Mouse (Mus musculus) CH12.LX (cell line): ENCODE data around the gene Luzp1. TPM values are rescaled to one million over a fixed set of nuclear protein-coding genes. Genes with fewer than 3 reads are reported as not detected.

Source experiments
- DNase-seq: peaks from one replicate; pipeline ENCODE4 v3.0.0-alpha.2; 2013; ENCODE audit errors: extremely low read depth
- H3K27ac ChIP-seq: 2 replicates; pipeline ENCODE4 v1.5.1; 2012; ENCODE audit warnings: low read depth, mild to moderate bottlenecking, control low read depth, moderate library complexity; ENCODE audit not compliant: insufficient read depth
- H3K27me3 ChIP-seq: replicated peaks from 2 replicates; pipeline ENCODE3; 2012; ENCODE audit warnings: inconsistent platforms
- H3K36me3 ChIP-seq, 2 experiments: replicated peaks in 1 of 2; 2 replicates each; pipeline versions ENCODE3 to v1.6.1; 2012; ENCODE audit warnings: inconsistent platforms in 1 of 2, low read length in 1 of 2, mild to moderate bottlenecking in 1 of 2, mixed read lengths in 1 of 2, moderate library complexity in 1 of 2; ENCODE audit not compliant: control insufficient read depth in 1 of 2, insufficient read depth in 1 of 2
- H3K4me1 ChIP-seq, 2 experiments: 2 replicates each; pipeline ENCODE4 v1.6.1; 2012; ENCODE audit warnings: inconsistent platforms in 1 of 2, moderate library complexity in 1 of 2; ENCODE audit not compliant: insufficient read depth in 2 of 2, control insufficient read depth in 1 of 2
- H3K4me2 ChIP-seq: 2 replicates; pipeline ENCODE4 v1.6.1; 2012; ENCODE audit warnings: low read depth, mild to moderate bottlenecking, control low read depth; ENCODE audit not compliant: poor library complexity, insufficient read depth, severe bottlenecking
- H3K4me3 ChIP-seq, 3 experiments: fragments of 150-350 bp in 1 of 3; sonication (generic) in 1 of 3; replicated peaks in 1 of 3; 2 replicates each; pipeline versions ENCODE3 to v1.5.1; 2011 to 2012; ENCODE audit warnings: low read depth in 2 of 3, low read length in 2 of 3, mild to moderate bottlenecking in 2 of 3, moderate library complexity in 2 of 3, control low read depth in 1 of 3, improper control_type of control experiment in 1 of 3, inconsistent platforms in 1 of 3, mixed read lengths in 1 of 3; ENCODE audit not compliant: poor library complexity in 1 of 3
- H3K79me2 ChIP-seq: replicated peaks from 2 replicates; pipeline ENCODE4 v1.6.1; 2012; ENCODE audit warnings: mild to moderate bottlenecking, moderate library complexity; ENCODE audit not compliant: control insufficient read depth, poor library complexity, insufficient read depth, severe bottlenecking; ENCODE audit errors: extremely low read depth
- H3K9ac ChIP-seq: 2 replicates; pipeline ENCODE4 v1.6.1; 2012; ENCODE audit warnings: low read depth, mild to moderate bottlenecking, control low read depth, moderate library complexity; ENCODE audit not compliant: insufficient read depth
- H3K9me3 ChIP-seq: replicated peaks from 2 replicates; pipeline ENCODE3; 2012; ENCODE audit warnings: low read length, inconsistent platforms, mixed read lengths
- BHLHE40 ChIP-seq: IDR thresholded peaks from 2 replicates; pipeline ENCODE4 v1.6.1; 2011; ENCODE audit warnings: mild to moderate bottlenecking, low read depth, low read length, improper control_type of control experiment
- CHD1 ChIP-seq: IDR thresholded peaks from 2 replicates; pipeline ENCODE4 v1.6.1; 2012; ENCODE audit warnings: low read depth, low read length, improper control_type of control experiment, inconsistent platforms
- CTCF ChIP-seq, 2 experiments: IDR thresholded peaks in 1 of 2; conservative IDR thresholded peaks in 1 of 2; 2 replicates each; pipeline ENCODE4 v1.5.1; 2011 to 2012; ENCODE audit warnings: low read depth in 2 of 2, low read length in 2 of 2, improper control_type of control experiment in 1 of 2, inconsistent platforms in 1 of 2, mild to moderate bottlenecking in 1 of 2, moderate library complexity in 1 of 2
- ELF1 ChIP-seq: IDR thresholded peaks from 2 replicates; pipeline ENCODE4 v1.6.1; 2014; ENCODE audit warnings: low read depth, mild to moderate bottlenecking, inconsistent platforms, low read length, improper control_type of control experiment
- ETS1 ChIP-seq: conservative IDR thresholded peaks from 2 replicates; pipeline ENCODE4 v1.6.1; 2012; ENCODE audit warnings: low read depth, mild to moderate bottlenecking, inconsistent platforms, low read length, improper control_type of control experiment, moderate library complexity
- GABPA ChIP-seq: IDR thresholded peaks from 2 replicates; pipeline ENCODE4 v1.6.1; 2012; ENCODE audit warnings: low read depth, low read length, improper control_type of control experiment, inconsistent platforms; ENCODE audit not compliant: insufficient replicate concordance
- HCFC1 ChIP-seq: IDR thresholded peaks from 2 replicates; pipeline ENCODE4 v1.6.1; 2012; ENCODE audit warnings: low read depth, mild to moderate bottlenecking, inconsistent platforms, low read length, improper control_type of control experiment
- IRF4 ChIP-seq: IDR thresholded peaks from 2 replicates; pipeline ENCODE4 v1.6.1; 2014; ENCODE audit warnings: low read depth, mild to moderate bottlenecking, inconsistent platforms, low read length, improper control_type of control experiment
- MAFK ChIP-seq: IDR thresholded peaks from 2 replicates; pipeline ENCODE4 v1.6.1; 2011; ENCODE audit warnings: low read length, improper control_type of control experiment; ENCODE audit not compliant: insufficient replicate concordance
- MEF2A ChIP-seq: IDR thresholded peaks from 2 replicates; pipeline ENCODE4 v1.6.1; 2014; ENCODE audit warnings: low read depth, mild to moderate bottlenecking, inconsistent platforms, low read length, improper control_type of control experiment, borderline replicate concordance
- MYC ChIP-seq: IDR thresholded peaks from 2 replicates; pipeline ENCODE4 v1.6.1; 2011; ENCODE audit warnings: low read depth, mild to moderate bottlenecking, improper control_type of control experiment, low read length
- NRF1 ChIP-seq: IDR thresholded peaks from 2 replicates; pipeline ENCODE4 v1.6.1; 2014; ENCODE audit warnings: low read depth, mild to moderate bottlenecking, inconsistent platforms, low read length, improper control_type of control experiment, moderate library complexity
- POLR2A ChIP-seq: IDR thresholded peaks from 2 replicates; pipeline ENCODE4 v1.6.1; 2011; ENCODE audit warnings: low read depth, mild to moderate bottlenecking, improper control_type of control experiment, low read length
- POLR2AphosphoS2 ChIP-seq: IDR thresholded peaks from 2 replicates; pipeline ENCODE4 v1.6.1; 2011; ENCODE audit warnings: low read depth, low read length, improper control_type of control experiment
- RAD21 ChIP-seq: IDR thresholded peaks from 2 replicates; pipeline ENCODE4 v1.6.1; 2011; ENCODE audit warnings: low read depth, mild to moderate bottlenecking, low read length, improper control_type of control experiment, moderate library complexity
- RCOR1 ChIP-seq: conservative IDR thresholded peaks from 2 replicates; pipeline ENCODE4 v1.6.1; 2012; ENCODE audit warnings: low read depth, mild to moderate bottlenecking, inconsistent platforms, low read length, improper control_type of control experiment
- SIN3A ChIP-seq: IDR thresholded peaks from 2 replicates; pipeline ENCODE4 v1.6.1; 2012; ENCODE audit warnings: low read length, improper control_type of control experiment, inconsistent platforms
- SMC3 ChIP-seq: IDR thresholded peaks from 2 replicates; pipeline ENCODE4 v1.6.1; 2011; ENCODE audit warnings: low read depth, low read length, improper control_type of control experiment
- TBP ChIP-seq: conservative IDR thresholded peaks from 2 replicates; pipeline ENCODE4 v1.6.1; 2011; ENCODE audit warnings: low read depth, low read length, improper control_type of control experiment
- TCF12 ChIP-seq: IDR thresholded peaks from 2 replicates; pipeline ENCODE4 v1.6.1; 2014; ENCODE audit warnings: low read depth, mild to moderate bottlenecking, inconsistent platforms, low read length, improper control_type of control experiment
- USF1 ChIP-seq: IDR thresholded peaks from 2 replicates; pipeline ENCODE4 v1.6.1; 2014; ENCODE audit warnings: low read depth, mild to moderate bottlenecking, inconsistent platforms, low read length, improper control_type of control experiment
- USF2 ChIP-seq: conservative IDR thresholded peaks from 2 replicates; pipeline ENCODE4 v1.6.1; 2011; ENCODE audit warnings: low read depth, low read length, improper control_type of control experiment
- ZC3H11A ChIP-seq: IDR thresholded peaks from 2 replicates; pipeline ENCODE4 v1.6.1; 2012; ENCODE audit warnings: low read depth, mild to moderate bottlenecking, inconsistent platforms, low read length, improper control_type of control experiment
- ZKSCAN1 ChIP-seq: IDR thresholded peaks from 2 replicates; pipeline ENCODE4 v1.6.1; 2012; ENCODE audit warnings: low read depth, inconsistent platforms, low read length, improper control_type of control experiment, borderline replicate concordance
- ZNF384 ChIP-seq: IDR thresholded peaks from 2 replicates; pipeline ENCODE4 v1.6.1; 2012; ENCODE audit warnings: low read depth, low read length, improper control_type of control experiment, inconsistent platforms
- dilution Hi-C: fragments of 300-500 bp; cut with MboI; formaldehyde crosslinking; loops from 2 replicates; pipeline ENCODE4 v1.14.3; 2020; ENCODE audit warnings: low sequenced_read_pairs; ENCODE audit not compliant: extremely low pct_unique_long_range_greater_than_20kb, extremely low pct_ligation_motif_present
- in situ Hi-C: fragments of 300-500 bp; cut with MboI; formaldehyde crosslinking; loops from 3 replicates; pipeline ENCODE4 v1.14.3; 2019; ENCODE audit warnings: low sequenced_read_pairs, low pct_ligation_motif_present, low pct_unique_long_range_greater_than_20kb, mixed read lengths
- polyA plus RNA-seq: library from polyadenylated mRNA; unstranded; fragments of >175 nt; gene quantifications from 2 replicates; pipeline ENCODE4 v1.2.1, GENCODE M21; 2012; ENCODE audit warnings: low read depth; ENCODE audit not compliant: insufficient read length
- total RNA-seq, 2 experiments: library from RNA; depleted of rRNA; stranded (reverse); fragments of 300-350 nt in 1 of 2; fragments of >200 nt in 1 of 2; gene quantifications; 2 replicates each; pipeline ENCODE4 v1.2.3; 2012 to 2014

Gene Luzp1
- total and polyA plus RNA-seq, 3 experiments, result 5.0 to 7.0 (median 6.1) TPM

DNA sequence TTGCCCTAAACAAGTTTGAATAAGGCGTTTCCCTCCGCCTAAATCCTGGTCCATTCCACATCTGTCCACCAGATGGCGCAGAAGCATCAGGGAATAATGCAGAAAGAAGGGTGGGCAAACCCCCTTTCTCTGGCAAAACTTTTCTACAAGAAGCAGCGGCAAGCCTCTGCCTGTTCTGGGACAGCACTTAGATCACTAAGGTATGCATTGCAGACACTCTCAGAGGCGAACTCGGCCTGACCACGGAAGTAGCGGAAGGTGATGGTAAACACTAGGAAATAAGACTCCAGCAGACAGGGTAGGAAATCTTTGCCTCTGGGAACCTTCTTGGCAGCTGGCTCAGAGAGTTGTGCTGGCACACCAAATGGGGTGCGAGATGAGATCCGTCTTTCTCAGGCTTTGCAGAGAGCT lies 14.7 kb upstream of the Luzp1 start:
- H3K27ac ChIP-seq, result no peak overlapping the region
- dilution Hi-C loops (no loop called here), in situ Hi-C loops (loop anchor here (10.0 kb wide), 1 partner anchor 50 kb away; no protein-coding TSS in a partner anchor)
- DNase-seq, result peak; percentile 61
- no peaks in the 10 kb centered on the region for H3K9me3 ChIP-seq
- TF ChIP-seq SIN3A, result no peak
- TF ChIP-seq ETS1, result no peak
- no peak for TF ChIP-seq GABPA
- peak; percentile 81 to 93 for TF ChIP-seq CTCF (conservative IDR thresholded peaks at IDR 0.05 in 1 of 2, IDR thresholded peaks at IDR 0.05 in 1 of 2; ENCODE audit: low read depth in 2 of 2, low read length in 2 of 2)
- no peak for TF ChIP-seq POLR2AphosphoS2
- TF ChIP-seq RCOR1, result no peak
- no peak for TF ChIP-seq TCF12
- TF ChIP-seq USF1, result no peak
- no peak for TF ChIP-seq USF2
- peak; percentile 69 for TF ChIP-seq ZC3H11A
- TF ChIP-seq ZKSCAN1, result no peak
- no peak for TF ChIP-seq TBP
- no peak for TF ChIP-seq ZNF384
- no peak for TF ChIP-seq CHD1
- no peak for TF ChIP-seq MAFK
- TF ChIP-seq BHLHE40, result no peak
- no peak for TF ChIP-seq MYC
- no peak for TF ChIP-seq MEF2A
- peak; percentile 90 for TF ChIP-seq RAD21
- no peak for TF ChIP-seq HCFC1
- TF ChIP-seq SMC3, result peak; percentile 92
- TF ChIP-seq ELF1, result 0 out of 2 replicates have a peak, but pooled peaks have one; percentile 34
- TF ChIP-seq IRF4, result peak; percentile 55; the same call in 1 of the 2 replicates
- no peak for TF ChIP-seq NRF1
- no peak for TF ChIP-seq POLR2A
- no peaks in the 10 kb centered on the region for H3K36me3 ChIP-seq
- H3K79me2 ChIP-seq, result no peaks in the 10 kb centered on the region
- peak overlapping the region; percentile 30; the same call in 1 of the 2 replicates for H3K9ac ChIP-seq
- H3K4me3 ChIP-seq, result peak overlapping the region in 2 of 3 experiments; percentile 14 to 22
- no peaks in the 10 kb centered on the region for H3K27me3 ChIP-seq
- H3K4me1 ChIP-seq, result peaks cover 0 to 5% of the 10 kb centered on the region in 2 experiments; a peak in 2 of 4 replicates
- H3K4me2 ChIP-seq, result peak overlapping the region; percentile 66
